Mouse (Mus musculus) E14TG2a.4 (cell line): ENCODE data around the gene Gli1.

Experiments
- CTCF ChIP-seq: conservative IDR thresholded peaks from 2 replicates; pipeline ENCODE4 v1.5.1; 2014; ENCODE audit warnings: low read length
- NANOG ChIP-seq: IDR thresholded peaks from 2 replicates; pipeline ENCODE4 v1.6.1; 2014; ENCODE audit warnings: borderline replicate concordance, low read length, mixed read lengths

GRCm38 (mm10) chr10:127295986-127296794 is 45.6 kb downstream of the Gli1 start:
- TF ChIP-seq CTCF (no peak), NANOG (no peak)
